Mouse (Mus musculus) bone marrow macrophage, adult 2 months (primary cell): ENCODE results near the gene Pbld2.

ENCODE experiments used
- CTCF ChIP-seq: IDR thresholded peaks from 2 replicates; pipeline ENCODE4 v1.5.1; 2012; ENCODE audit warnings: low read depth, mild to moderate bottlenecking, low read length, moderate library complexity
- POLR2A ChIP-seq: IDR thresholded peaks from 2 replicates; pipeline ENCODE4 v1.6.1; 2012; ENCODE audit warnings: mild to moderate bottlenecking, low read depth, low read length, borderline replicate concordance

DNA sequence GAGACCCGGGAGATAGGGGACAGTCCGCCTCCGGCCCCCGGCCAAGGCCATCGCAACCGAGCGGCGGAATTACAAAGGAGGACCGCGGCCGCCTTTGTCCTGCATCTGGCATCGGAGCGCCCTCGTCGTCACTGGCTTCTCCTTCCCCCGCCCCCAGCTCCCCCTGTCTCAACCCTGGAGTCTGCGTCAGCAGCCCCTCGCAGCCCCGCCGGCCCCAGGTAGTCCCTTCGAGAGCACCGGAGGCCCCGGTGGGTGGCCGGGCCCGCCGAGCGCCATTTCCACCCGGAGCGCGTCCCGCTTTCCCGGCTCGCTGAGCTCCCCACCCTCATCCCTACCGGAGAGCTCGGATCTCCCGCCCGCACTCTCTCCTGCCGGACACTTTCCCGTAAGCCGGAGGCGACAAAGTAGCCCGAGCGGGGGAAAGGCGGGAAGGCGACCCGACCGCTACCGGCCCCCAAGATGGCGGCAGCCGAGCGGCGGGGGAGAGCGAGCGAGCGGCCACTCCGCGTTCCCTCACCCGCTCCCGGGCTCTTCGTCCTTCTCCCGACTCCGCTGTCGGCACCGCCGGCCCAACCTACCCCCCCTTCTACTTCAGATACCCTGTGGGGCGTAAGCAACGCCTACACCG, 880 bp upstream of the Pbld2 start:
- TF ChIP-seq POLR2A (no peak), CTCF (no peak)
